Mouse (Mus musculus) v-Abl transformed pro-B cells (cell line): ENCODE data around the gene Eda.

Source experiments
- in situ Hi-C, 2 experiments: fragments of 400-800 bp; cut with MboI; formaldehyde crosslinking; loops; one replicate each; pipeline ENCODE4 v1.15.1; 2025; ENCODE audit not compliant: unreplicated experiment in 2 of 2

Eda gene

GRCm38 (mm10) chrX:99975250-99975984 is at the start of gene Eda:
Eda (plus strand) TSS chrX:99975606.
- in situ Hi-C loops: no loop called here

GRCm38 (mm10) chrX:99961002-99961401 is 14.4 kb upstream of the Eda start:
- in situ Hi-C loops: no loop called here

GRCm38 (mm10) chrX:99970111-99970510 is 5.3 kb upstream of the Eda start:
- in situ Hi-C loops: no loop called here

- in situ Hi-C loops: no loop called here
Observed at GRCm38 (mm10) chrX:99974381-99974780, 1.0 kb upstream of the Eda start.

GRCm38 (mm10) chrX:99974803-99975202 is 603 bp upstream of the Eda start:
- in situ Hi-C loops: no loop called here

- in situ Hi-C loops: no loop called here
Observed at GRCm38 (mm10) chrX:99975985-99976924, 849 bp downstream of the Eda start.

- in situ Hi-C loops: no loop called here
Observed at GRCm38 (mm10) chrX:99978354-99978753, 2.9 kb downstream of the Eda start.

- in situ Hi-C loops: no loop called here
Observed at GRCm38 (mm10) chrX:99993434-99993833, 18.0 kb downstream of the Eda start.

- in situ Hi-C loops: no loop called here
Observed at GRCm38 (mm10) chrX:99999342-99999741, 23.9 kb downstream of the Eda start.

- in situ Hi-C loops: no loop called here
Observed at GRCm38 (mm10) chrX:100118362-100118761, 143.0 kb downstream of the Eda start.

GRCm38 (mm10) chrX:100195286-100195685 is 219.9 kb downstream of the Eda start:
- in situ Hi-C loops: no loop called here

- in situ Hi-C loops: no loop called here
Observed at GRCm38 (mm10) chrX:100313652-100314051, 338.2 kb downstream of the Eda start.

- in situ Hi-C loops: no loop called here
Observed at GRCm38 (mm10) chrX:100314172-100314902, 338.9 kb downstream of the Eda start.

- in situ Hi-C loops: no loop called here
Observed at GRCm38 (mm10) chrX:100340687-100341086, 365.3 kb downstream of the Eda start.

- in situ Hi-C loops: no loop called here
Observed at GRCm38 (mm10) chrX:100344433-100344832, 369.0 kb downstream of the Eda start.

GRCm38 (mm10) chrX:100356974-100357373 is 381.6 kb downstream of the Eda start:
- in situ Hi-C loops: no loop called here

GRCm38 (mm10) chrX:100389887-100390286 is 414.5 kb downstream of the Eda start:
- in situ Hi-C loops: loop anchor here in 1 of 2 experiments (10.0 kb wide), 1 partner anchor 85 kb away; no protein-coding TSS in a partner anchor

GRCm38 (mm10) chrX:100392304-100392703 is 416.9 kb downstream of the Eda start:
- in situ Hi-C loops: loop anchor here in 1 of 2 experiments (10.0 kb wide), 1 partner anchor 82 kb away; no protein-coding TSS in a partner anchor

- in situ Hi-C loops: loop anchor here in 1 of 2 experiments (10.0 kb wide), 1 partner anchor 80 kb away; no protein-coding TSS in a partner anchor
Observed at GRCm38 (mm10) chrX:100394223-100394861, 418.9 kb downstream of the Eda start.

- in situ Hi-C loops: loop anchor here in 1 of 2 experiments (10.0 kb wide), 1 partner anchor 80 kb away; no protein-coding TSS in a partner anchor
Observed at GRCm38 (mm10) chrX:100395026-100395425, 419.6 kb downstream of the Eda start.
